Mouse (Mus musculus) midbrain, embryonic 15.5 days (tissue): Measurements from ENCODE around the gene Stt3b. TPM values are rescaled to one million over a fixed set of nuclear protein-coding genes. Genes with fewer than 3 reads are reported as not detected.

ENCODE experiments used
- ATAC-seq: fragments of 200-750 bp; cut with Nextera tagmentation; replicated peaks from 2 replicates; pipeline ENCODE4 v1.8.0; 2017; ENCODE audit warnings: moderate TSS enrichment
- H3K27ac ChIP-seq: fragments of 300-500 bp; sonication (generic); 2 replicates; pipeline ENCODE4 v1.5.1; 2015; ENCODE audit warnings: mild to moderate bottlenecking, inconsistent platforms
- H3K27me3 ChIP-seq: fragments of 300-500 bp; sonication (generic); replicated peaks from 2 replicates; pipeline ENCODE4 v1.6.1; 2015; ENCODE audit warnings: inconsistent platforms
- H3K36me3 ChIP-seq: fragments of 300-500 bp; sonication (generic); replicated peaks from 2 replicates; pipeline ENCODE4 v1.6.1; 2015; ENCODE audit warnings: inconsistent platforms
- H3K4me1 ChIP-seq: fragments of 300-500 bp; sonication (generic); 2 replicates; pipeline ENCODE4 v1.6.1; 2015; ENCODE audit warnings: inconsistent platforms
- H3K4me2 ChIP-seq: fragments of 300-500 bp; sonication (generic); 2 replicates; pipeline ENCODE4 v1.6.1; 2015; ENCODE audit warnings: inconsistent platforms, mild to moderate bottlenecking, moderate library complexity
- H3K4me3 ChIP-seq: fragments of 300-500 bp; sonication (generic); 2 replicates; pipeline ENCODE4 v1.5.1; 2015; ENCODE audit warnings: mild to moderate bottlenecking, inconsistent platforms
- H3K9ac ChIP-seq: fragments of 300-500 bp; sonication (generic); 2 replicates; pipeline ENCODE4 v1.6.1; 2015; ENCODE audit warnings: mild to moderate bottlenecking, inconsistent platforms
- H3K9me3 ChIP-seq: fragments of 300-500 bp; sonication (generic); 2 replicates; pipeline ENCODE4 v1.6.1; 2016; ENCODE audit warnings: inconsistent platforms
- WGBS: fragments of 180-500 bp; shearing (Covaris S2); methylation state at CpG from one replicate; pipeline ENCODE4 v1.1.7; 2015; ENCODE audit warnings: mixed read lengths; 5-methylcytosine and 5-hydroxymethylcytosine counted together
- polyA plus RNA-seq: library from polyadenylated mRNA; unstranded; fragments of >200 nt; fragmentation: Nextera tagmentation; extraction: Ambion mirVana; gene quantifications from 2 replicates; pipeline ENCODE4 v1.2.1, GENCODE M21; 2015

Stt3b gene
- polyA plus RNA-seq: 78.4 and 80.5 TPM in 2 replicates

- H3K36me3 ChIP-seq: no peaks in the 10 kb centered on the region
- H3K4me2 ChIP-seq: peak within 1 kb of the TSS; percentile 53
- ATAC-seq: peak; percentile 96
- peaks cover 29% of the 10 kb centered on the region for H3K4me1 ChIP-seq
- H3K27ac ChIP-seq: peak within 1 kb of the TSS; percentile 98
- no peaks in the 10 kb centered on the region for H3K27me3 ChIP-seq
- H3K9ac ChIP-seq: peak within 1 kb of the TSS; percentile 92
- H3K4me3 ChIP-seq: peak within 1 kb of the TSS; percentile 66
- H3K9me3 ChIP-seq: no peaks in the 10 kb centered on the region
- WGBS: under 1% methylated on average over 79 of the region's 91 CpGs
Measured at GRCm38 (mm10) chr9:115310346-115311222, at the start of gene Stt3b. Gene Stt3b, minus strand, starts transcription at chr9:115310421.

GRCm38 (mm10) chr9:115358421-115358820 lies 48.2 kb upstream of the Stt3b start:
- Histone ChIP-seq H3K36me3 (no peaks in the 10 kb centered on the region), H3K4me1 (no peaks in the 10 kb centered on the region), H3K27ac (no peak overlapping the region), H3K4me3 (no peak overlapping the region), H3K27me3 (no peaks in the 10 kb centered on the region), H3K4me2 (no peak overlapping the region), H3K9me3 (no peaks in the 10 kb centered on the region), H3K9ac (no peak overlapping the region)
- ATAC-seq: no peak
- 97% methylated on average over 2 of the region's 2 CpGs for WGBS

DNA sequence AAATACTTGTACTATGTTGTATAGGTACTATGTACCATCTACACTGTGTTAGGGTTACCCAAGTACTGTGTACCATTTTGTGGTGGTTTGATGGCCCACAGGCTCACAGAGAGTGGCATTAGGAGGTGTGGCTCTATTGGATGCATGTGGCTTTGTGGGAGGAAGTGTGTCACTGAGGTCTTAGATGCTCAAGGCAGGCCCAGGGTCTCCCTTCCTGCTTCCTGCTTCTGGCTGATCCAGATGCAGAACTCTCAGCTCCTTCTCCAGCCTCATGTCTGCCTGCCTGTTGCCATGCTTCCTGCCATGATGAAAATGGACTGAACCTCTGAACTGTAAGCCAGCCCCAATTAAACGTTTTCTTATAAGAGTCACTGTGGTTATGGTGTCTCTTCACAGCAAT lies 47.8 kb upstream of the Stt3b start:
- Histone ChIP-seq H3K9me3 (no peaks in the 10 kb centered on the region), H3K9ac (no peak overlapping the region), H3K27me3 (no peaks in the 10 kb centered on the region), H3K4me1 (no peaks in the 10 kb centered on the region), H3K27ac (no peak overlapping the region), H3K4me3 (no peak overlapping the region), H3K36me3 (no peaks in the 10 kb centered on the region), H3K4me2 (no peak overlapping the region)
- 98% methylated on average over 1 of the region's 1 CpGs for WGBS
- no peak for ATAC-seq

DNA sequence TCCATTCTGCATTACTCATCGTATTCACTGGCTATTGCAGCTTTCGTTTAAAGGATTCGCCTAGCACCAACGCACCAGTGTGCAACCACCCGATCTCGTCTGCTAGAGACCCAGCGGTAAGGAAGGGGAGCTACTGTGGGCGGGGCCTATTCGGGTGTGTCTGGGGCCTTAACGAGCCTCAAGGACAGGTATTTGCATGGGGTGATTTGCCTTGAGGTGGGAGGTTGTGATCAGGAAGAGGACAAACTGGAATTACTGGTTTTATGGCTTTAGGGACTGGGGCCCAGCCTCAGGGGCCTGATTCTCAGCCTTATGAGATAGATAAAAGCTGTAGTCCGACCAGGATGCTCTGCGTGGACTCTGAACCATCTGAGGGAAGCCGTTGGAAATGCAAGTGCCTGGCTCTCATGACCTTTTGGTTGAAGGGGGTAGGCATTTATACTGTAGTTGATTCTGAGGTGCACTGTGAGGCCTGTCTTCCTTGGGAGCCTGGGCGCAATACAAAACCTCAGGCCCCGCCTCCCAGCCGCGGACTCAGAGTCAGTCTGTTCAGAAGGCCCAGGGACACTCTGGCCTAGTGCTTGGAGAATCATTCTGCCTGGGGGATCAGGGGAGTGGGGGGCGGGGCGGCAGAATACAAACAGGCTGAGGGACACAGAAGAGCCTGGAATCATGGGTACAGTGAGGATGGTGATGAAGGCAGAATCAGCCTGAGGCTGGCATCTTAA lies 46.7 kb upstream of the Stt3b start:
- Histone ChIP-seq H3K36me3 (no peaks in the 10 kb centered on the region), H3K27me3 (no peaks in the 10 kb centered on the region), H3K4me3 (no peak overlapping the region), H3K9me3 (no peaks in the 10 kb centered on the region), H3K4me1 (no peaks in the 10 kb centered on the region), H3K27ac (no peak overlapping the region), H3K9ac (no peak overlapping the region), H3K4me2 (no peak overlapping the region)
- 47% methylated on average over 19 of the region's 19 CpGs for whole genome bisulfite sequencing
- no peak for ATAC-seq

- no peak overlapping the region for H3K9ac ChIP-seq
- H3K9me3 ChIP-seq: no peaks in the 10 kb centered on the region
- no peak overlapping the region for H3K27ac ChIP-seq
- ATAC-seq: no peak
- H3K27me3 ChIP-seq: no peaks in the 10 kb centered on the region
- H3K36me3 ChIP-seq: no peaks in the 10 kb centered on the region
- H3K4me1 ChIP-seq: no peaks in the 10 kb centered on the region
- WGBS: 62% methylated on average over 5 of the region's 5 CpGs
- no peak overlapping the region for H3K4me3 ChIP-seq
- no peak overlapping the region for H3K4me2 ChIP-seq
Measured at GRCm38 (mm10) chr9:115355972-115356371, 45.8 kb upstream of the Stt3b start.

DNA sequence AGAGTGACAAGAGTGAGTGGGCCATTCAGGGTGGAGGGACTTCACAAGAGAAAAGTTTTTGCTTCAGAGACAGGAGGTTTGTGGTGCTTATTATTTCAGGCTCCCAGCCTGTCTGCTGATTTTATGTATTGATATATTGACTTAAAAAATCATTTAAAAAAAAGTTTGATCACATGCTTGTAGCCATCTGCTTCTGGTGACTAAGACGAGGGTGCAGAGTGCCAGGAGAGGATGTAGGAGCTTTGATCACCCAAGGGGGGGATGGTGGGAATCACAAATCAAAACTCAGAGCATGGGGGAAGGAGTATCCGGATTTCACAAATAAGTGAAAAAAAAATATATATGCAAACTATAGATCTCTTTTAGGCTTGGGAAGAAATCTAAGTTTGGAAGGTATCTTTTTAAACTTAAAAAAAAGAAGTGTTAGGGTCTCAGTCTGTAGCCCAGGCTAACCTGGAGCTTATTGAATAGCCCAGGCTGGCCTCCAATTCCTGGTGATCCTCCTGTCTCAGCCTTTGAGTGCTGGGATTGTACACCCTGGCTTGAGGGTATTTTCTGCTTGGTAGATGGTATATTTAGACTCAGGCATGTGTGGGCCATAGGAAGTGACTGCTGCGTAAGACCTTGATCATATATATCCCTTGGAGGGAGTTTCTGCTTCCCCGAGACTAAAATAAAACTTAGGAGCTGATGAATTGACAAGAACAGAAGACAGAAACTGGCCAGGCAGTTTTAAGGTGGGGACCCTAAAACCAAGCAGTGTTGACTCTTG lies 39.7 kb upstream of the Stt3b start:
- WGBS: 87% methylated on average over 4 of the region's 4 CpGs

DNA sequence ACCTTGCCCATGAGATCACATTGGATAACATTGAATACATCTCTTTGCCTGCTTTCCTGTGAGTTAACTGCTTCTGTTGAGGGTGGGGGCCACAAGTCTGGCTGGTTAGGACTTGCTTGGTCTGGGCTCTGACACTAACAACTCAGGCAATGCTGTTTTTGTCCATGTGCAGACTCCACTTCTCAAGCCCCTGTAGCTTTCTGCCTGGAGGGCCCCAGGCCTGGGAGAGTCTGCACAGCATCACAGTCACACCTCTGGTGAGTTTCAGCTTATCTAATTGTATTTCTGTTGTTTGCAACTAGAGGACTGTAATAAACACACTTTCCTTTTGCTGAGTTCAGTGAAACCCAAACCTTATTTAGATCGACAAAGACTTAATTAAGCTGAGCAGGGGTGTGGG lies 38.9 kb upstream of the Stt3b start:
- 79% methylated on average over 1 of the region's 1 CpGs for WGBS
- Histone ChIP-seq H3K4me2 (no peak overlapping the region), H3K4me3 (no peak overlapping the region), H3K36me3 (no peaks in the 10 kb centered on the region), H3K27ac (no peak overlapping the region), H3K27me3 (no peaks in the 10 kb centered on the region), H3K9ac (no peak overlapping the region), H3K4me1 (no peaks in the 10 kb centered on the region), H3K9me3 (no peaks in the 10 kb centered on the region)
- no peak for ATAC-seq

More for the DNA sequence above, 39.7 kb upstream of the Stt3b start:
- no peak for ATAC-seq
- H3K27me3 ChIP-seq: no peaks in the 10 kb centered on the region
- no peak overlapping the region for H3K27ac ChIP-seq
- no peaks in the 10 kb centered on the region for H3K4me1 ChIP-seq
- H3K9ac ChIP-seq: no peak overlapping the region
- no peaks in the 10 kb centered on the region for H3K9me3 ChIP-seq
- H3K36me3 ChIP-seq: no peaks in the 10 kb centered on the region
- H3K4me2 ChIP-seq: no peak overlapping the region
- no peak overlapping the region for H3K4me3 ChIP-seq

GRCm38 (mm10) chr9:115344930-115345329 lies 34.7 kb upstream of the Stt3b start:
- Histone ChIP-seq H3K36me3 (no peaks in the 10 kb centered on the region), H3K27ac (no peak overlapping the region), H3K27me3 (no peaks in the 10 kb centered on the region), H3K9ac (no peak overlapping the region), H3K9me3 (no peaks in the 10 kb centered on the region), H3K4me3 (no peak overlapping the region), H3K4me2 (no peak overlapping the region), H3K4me1 (no peaks in the 10 kb centered on the region)
- WGBS: 81% methylated on average over 3 of the region's 3 CpGs
- no peak for ATAC-seq

DNA sequence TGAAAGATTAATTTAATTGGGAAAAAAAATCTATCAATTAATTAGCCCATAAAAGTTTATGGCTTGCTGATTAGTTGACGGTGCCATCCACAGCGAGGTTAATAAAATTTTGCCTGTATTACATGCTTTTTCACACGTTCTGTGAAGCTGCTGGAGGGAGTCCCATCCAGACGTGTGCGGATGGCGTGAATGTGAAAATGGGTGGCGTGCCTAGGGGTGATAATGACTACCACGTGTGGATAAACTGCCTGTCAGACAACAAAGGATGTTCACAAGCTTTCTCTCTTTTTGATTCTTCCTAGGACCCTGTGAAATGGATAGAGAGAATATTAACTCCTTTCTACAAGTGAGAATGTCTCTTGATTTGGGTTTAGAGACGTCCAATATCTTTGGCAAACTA lies 31.4 kb upstream of the Stt3b start:
- H3K36me3 ChIP-seq: no peaks in the 10 kb centered on the region
- 82% methylated on average over 9 of the region's 9 CpGs for WGBS

GRCm38 (mm10) chr9:115340212-115340815 lies 30.1 kb upstream of the Stt3b start:
- H3K4me1 ChIP-seq: peaks cover 4% of the 10 kb centered on the region
- H3K4me2 ChIP-seq: no peak overlapping the region
- H3K9me3 ChIP-seq: no peaks in the 10 kb centered on the region
- no peak; the same call in 1 of the 2 replicates for ATAC-seq
- H3K9ac ChIP-seq: no peak overlapping the region
- no peaks in the 10 kb centered on the region for H3K36me3 ChIP-seq
- H3K27me3 ChIP-seq: no peaks in the 10 kb centered on the region
- no peak overlapping the region for H3K27ac ChIP-seq
- 44% methylated on average over 12 of the region's 12 CpGs for WGBS
- H3K4me3 ChIP-seq: no peak overlapping the region

More for the DNA sequence above, 31.4 kb upstream of the Stt3b start:
- H3K9me3 ChIP-seq: no peaks in the 10 kb centered on the region
- no peak overlapping the region for H3K4me3 ChIP-seq
- no peak overlapping the region for H3K4me2 ChIP-seq
- peaks cover 4% of the 10 kb centered on the region for H3K4me1 ChIP-seq
- no peak overlapping the region for H3K27ac ChIP-seq
- H3K9ac ChIP-seq: no peak overlapping the region
- H3K27me3 ChIP-seq: no peaks in the 10 kb centered on the region
- no peak for ATAC-seq

- Histone ChIP-seq H3K9ac (no peak overlapping the region), H3K27me3 (no peaks in the 10 kb centered on the region), H3K27ac (no peak overlapping the region), H3K4me3 (no peak overlapping the region), H3K36me3 (no peaks in the 10 kb centered on the region), H3K9me3 (no peaks in the 10 kb centered on the region), H3K4me2 (no peak overlapping the region), H3K4me1 (peaks cover 4% of the 10 kb centered on the region)
- 41% methylated on average over 6 of the region's 6 CpGs for WGBS
- no peak for ATAC-seq
Measured at GRCm38 (mm10) chr9:115338816-115339215, 28.6 kb upstream of the Stt3b start.

DNA sequence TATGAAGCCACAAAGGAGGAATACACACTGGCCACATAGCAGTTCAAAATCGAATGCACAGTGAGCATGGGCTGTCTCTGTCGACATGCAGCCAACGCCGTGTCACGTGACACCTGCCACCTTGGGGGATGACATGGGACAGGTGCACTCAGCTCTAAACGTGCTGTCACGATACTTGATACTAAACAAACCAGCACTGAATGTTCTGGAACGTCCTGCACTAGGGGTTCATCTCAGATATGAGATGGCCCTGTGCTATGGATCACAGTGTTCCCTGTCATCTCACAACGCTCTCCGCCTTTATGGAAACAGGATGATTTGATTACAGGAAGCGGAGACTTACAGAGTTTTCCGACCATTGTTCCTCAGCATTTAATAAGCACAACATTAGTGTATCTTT lies 22.8 kb upstream of the Stt3b start:
- Histone ChIP-seq H3K9ac (no peak overlapping the region), H3K9me3 (no peaks in the 10 kb centered on the region), H3K36me3 (no peaks in the 10 kb centered on the region), H3K4me2 (no peak overlapping the region), H3K27me3 (no peaks in the 10 kb centered on the region), H3K4me1 (no peaks in the 10 kb centered on the region), H3K4me3 (no peak overlapping the region), H3K27ac (no peak overlapping the region)
- WGBS: 89% methylated on average over 12 of the region's 12 CpGs
- ATAC-seq: no peak
